Mouse (Mus musculus) olfactory bulb, adult 2 months (tissue): ENCODE results near the gene Aco1. TPM values are rescaled to one million over a fixed set of nuclear protein-coding genes. Genes with fewer than 3 reads are reported as not detected.

ENCODE experiments used
- H3K27ac ChIP-seq: fragments of 200-500 bp; 2 replicates; pipeline ENCODE4 v1.5.1; 2012; ENCODE audit warnings: low read depth, low read length; ENCODE audit not compliant: insufficient read depth
- H3K4me1 ChIP-seq: fragments of 200-500 bp; 2 replicates; pipeline ENCODE4 v1.6.1; 2012; ENCODE audit warnings: low read length; ENCODE audit not compliant: control insufficient read depth, insufficient read depth
- H3K4me3 ChIP-seq: fragments of 200-500 bp; 2 replicates; pipeline ENCODE4 v1.5.1; 2012; ENCODE audit warnings: mild to moderate bottlenecking, low read depth, low read length, moderate library complexity; ENCODE audit not compliant: insufficient read depth
- CTCF ChIP-seq: fragments of 200-500 bp; IDR thresholded peaks from 2 replicates; pipeline ENCODE4 v1.5.1; 2012; ENCODE audit warnings: low read depth, mild to moderate bottlenecking, low read length, moderate library complexity; ENCODE audit not compliant: insufficient read depth
- POLR2A ChIP-seq: fragments of 200-500 bp; IDR thresholded peaks from 2 replicates; pipeline ENCODE4 v1.6.1; 2012; ENCODE audit warnings: mild to moderate bottlenecking, low read depth, low read length, moderate library complexity; ENCODE audit not compliant: insufficient read depth
- WGBS: fragments of 180-500 bp; shearing (Covaris S2); methylation state at CpG from one replicate; pipeline ENCODE4 v1.1.7; 2018; 5-methylcytosine and 5-hydroxymethylcytosine counted together
- polyA plus RNA-seq: library from polyadenylated mRNA; stranded (reverse); fragments of >200 nt; gene quantifications from 2 replicates; pipeline ENCODE4 v1.2.4, GENCODE M21; 2012; ENCODE audit warnings: low replicate concordance; ENCODE audit not compliant: missing spikeins, insufficient read depth, insufficient read length

Aco1 gene
- polyA plus RNA-seq, 1 experiment: not detected

DNA sequence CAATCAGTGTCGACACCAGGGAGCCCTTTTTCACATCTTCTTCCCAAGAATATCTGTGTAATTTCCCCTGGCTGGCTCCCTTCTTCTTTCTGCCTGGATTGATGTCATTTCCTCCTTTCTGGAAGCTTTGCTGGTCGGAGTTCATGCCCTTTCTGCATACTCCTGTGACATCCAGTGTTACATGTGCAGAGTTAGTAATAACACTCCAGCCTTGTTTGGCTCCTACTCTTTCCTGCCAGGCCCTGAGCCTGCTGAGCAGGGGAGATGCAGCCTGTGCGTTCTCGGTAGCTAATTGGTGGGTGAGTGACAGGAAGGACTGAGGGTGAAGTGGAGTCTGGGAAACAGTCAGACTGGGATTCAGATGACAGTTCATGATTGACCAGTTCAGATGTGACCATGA, 31.4 kb downstream of the Aco1 start:
- TF ChIP-seq CTCF (no peak), POLR2A (no peak)
- 55% methylated on average over 4 of the region's 4 CpGs for WGBS
- Histone ChIP-seq H3K4me3 (no peak overlapping the region), H3K4me1 (no peaks in the 10 kb centered on the region), H3K27ac (no peak overlapping the region)

GRCm38 (mm10) chr4:40178584-40178983, 35.7 kb downstream of the Aco1 start:
- TF ChIP-seq CTCF (no peak), POLR2A (no peak)
- Histone ChIP-seq H3K4me1 (no peaks in the 10 kb centered on the region), H3K27ac (no peak overlapping the region), H3K4me3 (no peak overlapping the region)
- WGBS: 88% methylated on average over 17 of the region's 17 CpGs

DNA sequence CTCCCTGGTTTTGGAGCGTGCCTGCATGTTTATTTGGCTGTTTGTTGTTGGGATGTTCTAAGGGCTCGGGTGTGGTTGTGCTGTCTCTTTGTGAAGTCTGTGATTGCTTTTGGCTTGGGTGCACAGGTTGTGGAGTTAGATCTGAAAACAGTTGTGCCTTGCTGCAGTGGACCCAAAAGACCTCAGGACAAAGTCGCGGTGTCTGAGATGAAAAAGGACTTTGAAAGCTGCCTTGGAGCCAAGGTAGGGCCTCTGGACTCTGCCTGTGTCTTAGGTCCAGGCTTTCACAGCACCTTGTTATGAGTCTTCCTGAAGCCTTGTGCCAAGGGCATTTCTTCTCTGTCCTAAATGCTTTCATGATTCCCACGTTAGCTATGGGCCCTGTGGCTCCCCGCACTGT, 37.2 kb downstream of the Aco1 start:
- 93% methylated on average over 6 of the region's 6 CpGs for WGBS

GRCm38 (mm10) chr4:40181681-40182080, 38.8 kb downstream of the Aco1 start:
- no peak overlapping the region for H3K4me3 ChIP-seq
- 83% methylated on average over 8 of the region's 8 CpGs for WGBS
- no peaks in the 10 kb centered on the region for H3K4me1 ChIP-seq
- H3K27ac ChIP-seq: no peak overlapping the region
- TF ChIP-seq POLR2A (no peak), CTCF (no peak)

More for the DNA sequence above, 37.2 kb downstream of the Aco1 start:
- no peak overlapping the region for H3K27ac ChIP-seq
- no peaks in the 10 kb centered on the region for H3K4me1 ChIP-seq
- no peak overlapping the region for H3K4me3 ChIP-seq
- TF ChIP-seq POLR2A (no peak), CTCF (no peak)

DNA sequence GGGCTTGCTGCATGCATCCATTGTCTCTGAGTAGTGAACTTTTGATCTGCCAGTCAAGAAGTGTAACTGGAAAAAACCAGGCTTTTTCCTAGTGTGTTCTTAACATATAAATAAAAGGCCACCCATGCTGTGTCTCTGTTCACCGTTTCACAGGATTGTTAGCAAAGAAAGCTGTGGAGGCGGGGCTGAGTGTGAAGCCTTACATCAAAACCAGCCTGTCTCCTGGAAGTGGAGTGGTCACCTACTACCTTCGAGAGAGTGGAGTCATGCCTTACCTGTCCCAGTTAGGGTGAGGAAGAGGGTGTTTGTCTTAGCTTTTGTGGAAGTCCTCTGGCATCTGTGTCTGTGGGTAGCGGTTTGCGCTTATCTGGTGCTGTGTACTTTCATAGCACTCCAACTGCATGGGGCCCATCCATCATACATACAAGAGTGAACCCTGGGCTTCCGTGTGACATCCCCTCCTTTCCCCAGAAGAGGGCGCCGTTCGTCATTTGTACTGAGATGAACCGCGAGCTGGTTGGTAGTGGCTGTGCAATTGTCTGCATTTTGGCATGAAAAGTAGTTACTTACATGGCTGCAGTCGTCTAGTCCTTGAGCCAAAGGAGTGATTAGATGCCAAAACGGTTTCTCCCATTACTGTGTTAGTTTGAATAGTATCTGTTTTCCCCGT, 39.9 kb downstream of the Aco1 start:
- Histone ChIP-seq H3K27ac (no peak overlapping the region), H3K4me1 (no peaks in the 10 kb centered on the region), H3K4me3 (no peak overlapping the region)
- WGBS: 28% methylated on average over 14 of the region's 14 CpGs
- no peak; the same call in 1 of the 2 replicates for TF ChIP-seq CTCF
- TF ChIP-seq POLR2A: no peak

DNA sequence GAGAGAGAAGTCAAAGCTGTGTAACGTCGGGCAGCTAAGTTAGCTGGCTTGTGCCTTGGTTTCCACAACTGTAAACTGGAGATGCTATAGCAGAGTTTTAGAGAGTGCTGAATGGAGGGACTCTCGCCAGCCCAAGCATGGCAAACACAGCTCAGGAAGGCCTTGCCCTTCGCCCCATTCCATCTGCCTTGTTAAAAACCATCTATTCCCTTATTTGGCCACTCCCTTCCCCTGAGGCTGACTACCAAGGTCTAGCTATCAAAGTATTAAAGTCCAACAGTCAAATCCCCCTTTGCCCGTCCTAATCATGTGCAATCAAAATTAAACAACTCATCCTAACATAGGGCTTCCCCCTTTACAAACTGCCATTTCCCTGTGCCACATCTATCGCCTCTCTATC, 40.9 kb downstream of the Aco1 start:
- 94% methylated on average over 6 of the region's 6 CpGs for WGBS
- TF ChIP-seq CTCF: no peak
- no peak for TF ChIP-seq POLR2A
- Histone ChIP-seq H3K27ac (no peak overlapping the region), H3K4me3 (no peak overlapping the region), H3K4me1 (no peaks in the 10 kb centered on the region)

GRCm38 (mm10) chr4:40184470-40184869, 41.6 kb downstream of the Aco1 start:
- no peak overlapping the region for H3K4me3 ChIP-seq
- WGBS: 93% methylated on average over 5 of the region's 5 CpGs
- TF ChIP-seq POLR2A (no peak), CTCF (no peak)

GRCm38 (mm10) chr4:40187956-40188355, 45.1 kb downstream of the Aco1 start:
- Histone ChIP-seq H3K27ac (no peak overlapping the region), H3K4me3 (no peak overlapping the region), H3K4me1 (no peaks in the 10 kb centered on the region)
- no peak for TF ChIP-seq POLR2A
- TF ChIP-seq CTCF: no peak
- WGBS: 91% methylated on average over 7 of the region's 7 CpGs

More at GRCm38 (mm10) chr4:40184470-40184869, 41.6 kb downstream of the Aco1 start:
- Histone ChIP-seq H3K27ac (no peak overlapping the region), H3K4me1 (no peaks in the 10 kb centered on the region)

GRCm38 (mm10) chr4:40192246-40192645, 49.4 kb downstream of the Aco1 start:
- no peak overlapping the region for H3K27ac ChIP-seq
- H3K4me1 ChIP-seq: no peaks in the 10 kb centered on the region
- TF ChIP-seq CTCF: no peak
- no peak for TF ChIP-seq POLR2A
- WGBS: 73% methylated on average over 2 of the region's 2 CpGs
- H3K4me3 ChIP-seq: no peak overlapping the region

DNA sequence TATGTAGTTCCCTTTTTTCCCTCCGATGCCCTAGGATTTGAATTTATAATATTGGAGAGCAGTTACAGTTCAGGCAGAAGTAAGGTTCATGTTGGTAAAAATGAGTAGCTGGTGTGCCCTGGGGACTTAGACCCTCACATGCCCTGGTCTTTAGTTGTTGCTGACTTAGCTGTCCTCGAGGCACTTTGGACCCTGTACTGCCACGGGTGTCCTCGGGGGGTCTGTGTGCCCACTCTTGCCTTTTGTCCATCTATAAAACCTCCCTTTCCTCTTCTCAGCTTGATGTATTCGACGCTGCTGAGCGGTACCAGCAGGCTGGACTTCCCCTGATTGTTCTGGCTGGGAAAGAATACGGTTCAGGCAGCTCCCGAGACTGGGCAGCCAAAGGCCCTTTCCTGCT, 50.6 kb downstream of the Aco1 start:
- no peaks in the 10 kb centered on the region for H3K4me1 ChIP-seq
- no peak overlapping the region for H3K4me3 ChIP-seq
- H3K27ac ChIP-seq: no peak overlapping the region
- WGBS: 60% methylated on average over 9 of the region's 9 CpGs
- TF ChIP-seq CTCF (no peak), POLR2A (no peak)
